Mouse (Mus musculus) heart, embryonic 12.5 days (tissue): ENCODE data around the gene Zcchc4. TPM values are rescaled to one million over a fixed set of nuclear protein-coding genes. Genes with fewer than 3 reads are reported as not detected.
"Not testable (repeated sequence)": the region's sequence is repeated elsewhere in the genome, so short reads cannot be mapped to it uniquely, and the experiment has no call there.

Experiments used
- ATAC-seq: fragments of 200-750 bp; cut with Nextera tagmentation; 2 replicates; pipeline ENCODE4 v1.8.0; 2017; ENCODE audit warnings: moderate TSS enrichment, moderate library complexity; ENCODE audit not compliant: insufficient number of reproducible peaks, low FRiP score
- H3K27ac ChIP-seq: fragments of 300-500 bp; sonication (generic); 2 replicates; pipeline ENCODE4 v1.5.1; 2016; ENCODE audit warnings: mild to moderate bottlenecking, moderate library complexity; ENCODE audit not compliant: poor library complexity, severe bottlenecking
- H3K27me3 ChIP-seq: fragments of 300-500 bp; sonication (generic); replicated peaks from 2 replicates; pipeline ENCODE4 v1.6.1; 2016; ENCODE audit warnings: mild to moderate bottlenecking, moderate library complexity
- H3K36me3 ChIP-seq: fragments of 300-500 bp; sonication (generic); 2 replicates; pipeline ENCODE4 v1.6.1; 2016; ENCODE audit warnings: mild to moderate bottlenecking, moderate library complexity
- H3K4me1 ChIP-seq: fragments of 300-500 bp; sonication (generic); replicated peaks from 2 replicates; pipeline ENCODE4 v1.6.1; 2016; ENCODE audit warnings: mild to moderate bottlenecking
- H3K4me2 ChIP-seq: fragments of 300-500 bp; sonication (generic); 2 replicates; pipeline ENCODE4 v1.6.1; 2016; ENCODE audit warnings: mild to moderate bottlenecking, moderate library complexity
- H3K4me3 ChIP-seq: fragments of 300-500 bp; sonication (generic); 2 replicates; pipeline ENCODE4 v1.5.1; 2016; ENCODE audit warnings: mild to moderate bottlenecking
- H3K9ac ChIP-seq: fragments of 300-500 bp; sonication (generic); 2 replicates; pipeline ENCODE4 v1.6.1; 2016; ENCODE audit warnings: mild to moderate bottlenecking, moderate library complexity
- H3K9me3 ChIP-seq: fragments of 300-500 bp; sonication (generic); replicated peaks from 2 replicates; pipeline ENCODE4 v1.6.1; 2016; ENCODE audit warnings: mild to moderate bottlenecking, moderate library complexity
- WGBS: fragments of 180-500 bp; shearing (Covaris S2); methylation state at CpG from one replicate; pipeline ENCODE4 v1.1.7; 2016; 5-methylcytosine and 5-hydroxymethylcytosine counted together
- polyA plus RNA-seq: library from polyadenylated mRNA; unstranded; fragments of >200 nt; fragmentation: Nextera tagmentation; extraction: Ambion mirVana; gene quantifications from 2 replicates; pipeline ENCODE4 v1.2.1, GENCODE M21; 2016

The Zcchc4 gene
- polyA plus RNA-seq, 1 experiment from 2014 or later: 10.6 TPM

DNA sequence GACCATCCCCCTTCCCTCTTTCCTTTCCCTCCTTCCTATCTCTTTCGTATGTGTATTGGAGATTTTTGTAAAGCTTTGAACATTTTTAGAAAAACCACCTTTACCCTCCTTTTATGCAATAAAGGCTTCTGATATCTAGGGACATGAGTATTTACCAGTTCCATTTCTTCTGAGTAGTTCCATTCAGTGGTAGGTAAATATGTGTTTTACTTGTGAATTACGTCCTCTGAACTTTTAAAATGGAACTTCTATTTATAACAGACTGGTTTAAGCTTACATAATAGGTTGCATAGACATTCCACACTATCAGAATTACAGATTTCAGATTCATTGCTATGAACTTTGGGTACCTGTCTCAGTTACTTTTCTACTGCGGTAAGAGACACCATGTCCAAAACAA is 19.9 kb upstream of the Zcchc4 start:
- no peak for ATAC-seq
- Histone ChIP-seq H3K36me3 (peaks cover 23% of the 10 kb centered on the region), H3K9ac (no peak overlapping the region), H3K27ac (no peak overlapping the region), H3K9me3 (no peaks in the 10 kb centered on the region), H3K4me1 (no peaks in the 10 kb centered on the region), H3K4me3 (no peak overlapping the region), H3K27me3 (no peaks in the 10 kb centered on the region), H3K4me2 (no peak overlapping the region)
- 89% methylated on average over 3 of the region's 3 CpGs for WGBS

DNA sequence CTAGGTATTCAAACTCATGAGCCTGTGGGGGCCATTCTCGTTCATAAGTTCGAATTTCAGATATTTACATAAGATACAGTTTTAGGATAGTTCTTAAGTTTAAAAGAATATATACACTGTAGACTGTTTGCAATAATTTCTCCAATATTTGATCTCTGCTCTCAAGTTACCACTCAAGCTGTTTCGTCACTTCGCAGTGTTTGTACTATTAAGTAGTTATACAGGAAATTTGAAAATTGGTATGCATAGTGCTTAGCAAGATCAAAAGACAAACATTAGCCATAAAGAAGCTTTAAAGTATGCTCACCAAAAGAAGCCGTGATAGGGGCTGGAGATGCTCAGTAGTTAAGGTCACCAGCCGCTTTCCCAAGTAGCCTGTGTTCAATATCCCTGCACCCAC is 19.2 kb upstream of the Zcchc4 start:
- no peak overlapping the region for H3K4me2 ChIP-seq
- no peak overlapping the region for H3K9ac ChIP-seq
- H3K4me1 ChIP-seq: no peaks in the 10 kb centered on the region
- H3K9me3 ChIP-seq: no peaks in the 10 kb centered on the region
- peaks cover 23% of the 10 kb centered on the region for H3K36me3 ChIP-seq
- H3K27ac ChIP-seq: no peak overlapping the region
- 92% methylated on average over 6 of the region's 6 CpGs for WGBS
- no peak for ATAC-seq
- no peaks in the 10 kb centered on the region for H3K27me3 ChIP-seq
- H3K4me3 ChIP-seq: no peak overlapping the region

GRCm38 (mm10) chr5:52762586-52762985 is 12.6 kb upstream of the Zcchc4 start:
- no peaks in the 10 kb centered on the region for H3K4me1 ChIP-seq
- WGBS: 73% methylated on average over 7 of the region's 7 CpGs
- no peaks in the 10 kb centered on the region for H3K9me3 ChIP-seq
- H3K27me3 ChIP-seq: no peaks in the 10 kb centered on the region
- H3K9ac ChIP-seq: no peak overlapping the region
- H3K4me2 ChIP-seq: no peak overlapping the region
- ATAC-seq: no peak
- no peak overlapping the region for H3K4me3 ChIP-seq
- H3K27ac ChIP-seq: no peak overlapping the region
- H3K36me3 ChIP-seq: peaks cover 34% of the 10 kb centered on the region

GRCm38 (mm10) chr5:52774267-52774666 is 942 bp upstream of the Zcchc4 start:
- peaks cover 11% of the 10 kb centered on the region for H3K36me3 ChIP-seq
- no peaks in the 10 kb centered on the region for H3K27me3 ChIP-seq
- H3K9ac ChIP-seq: no peak overlapping the region
- H3K4me2 ChIP-seq: no peak overlapping the region
- H3K9me3 ChIP-seq: no peaks in the 10 kb centered on the region
- no peaks in the 10 kb centered on the region; the same call in 1 of the 2 replicates for H3K4me1 ChIP-seq
- no peak overlapping the region for H3K27ac ChIP-seq
- ATAC-seq: no peak
- H3K4me3 ChIP-seq: no peak overlapping the region
- WGBS: 81% methylated on average over 5 of the region's 5 CpGs

DNA sequence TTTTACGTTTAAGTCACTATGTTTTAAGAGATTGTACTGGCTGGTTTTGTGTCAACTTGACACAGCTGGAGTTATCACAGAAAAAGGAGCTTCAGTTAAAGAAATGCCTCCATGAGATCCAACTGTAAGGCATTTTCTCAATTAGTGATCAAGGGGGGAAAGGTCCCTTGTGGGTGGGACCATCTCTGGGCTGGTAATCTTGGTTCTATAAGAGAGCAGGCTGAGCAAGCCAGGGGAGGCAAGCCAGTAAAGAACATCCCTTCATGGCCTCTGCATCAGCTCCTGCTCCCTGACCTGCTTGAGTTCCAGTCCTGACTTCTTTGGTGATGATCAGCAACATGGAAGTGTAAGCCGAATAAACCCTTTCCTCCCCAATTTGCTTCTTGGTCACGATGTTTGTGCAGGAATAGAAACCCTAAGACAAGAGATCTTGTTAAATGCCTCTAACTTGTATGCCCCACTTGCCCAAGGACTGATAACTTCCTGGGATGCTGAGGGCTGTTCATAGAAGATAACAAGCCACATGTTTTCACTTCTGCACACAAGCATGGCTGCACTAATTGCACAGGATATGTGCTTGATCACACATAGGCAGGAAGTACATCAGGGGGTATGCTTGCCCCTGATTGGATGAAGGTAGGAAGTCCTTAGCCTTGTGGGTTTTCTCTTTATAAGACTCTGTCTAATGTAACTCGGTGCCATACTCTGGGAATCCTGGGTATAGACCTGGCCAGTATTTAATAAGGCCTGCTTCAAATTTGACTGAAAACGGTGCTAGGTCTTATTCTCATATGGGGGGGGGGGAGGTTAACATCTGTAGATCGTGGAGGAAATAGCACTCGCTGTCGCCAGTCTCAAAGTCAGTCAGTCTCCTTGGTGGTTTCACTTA is 1.5 kb downstream of the Zcchc4 start:
- not testable (repeated sequence) for H3K4me1 ChIP-seq, H3K4me3 ChIP-seq, H3K9ac ChIP-seq, H3K9me3 ChIP-seq, H3K4me2 ChIP-seq, ATAC-seq, H3K27me3 ChIP-seq, H3K36me3 ChIP-seq, H3K27ac ChIP-seq
- WGBS: 82% methylated on average over 8 of the region's 8 CpGs

DNA sequence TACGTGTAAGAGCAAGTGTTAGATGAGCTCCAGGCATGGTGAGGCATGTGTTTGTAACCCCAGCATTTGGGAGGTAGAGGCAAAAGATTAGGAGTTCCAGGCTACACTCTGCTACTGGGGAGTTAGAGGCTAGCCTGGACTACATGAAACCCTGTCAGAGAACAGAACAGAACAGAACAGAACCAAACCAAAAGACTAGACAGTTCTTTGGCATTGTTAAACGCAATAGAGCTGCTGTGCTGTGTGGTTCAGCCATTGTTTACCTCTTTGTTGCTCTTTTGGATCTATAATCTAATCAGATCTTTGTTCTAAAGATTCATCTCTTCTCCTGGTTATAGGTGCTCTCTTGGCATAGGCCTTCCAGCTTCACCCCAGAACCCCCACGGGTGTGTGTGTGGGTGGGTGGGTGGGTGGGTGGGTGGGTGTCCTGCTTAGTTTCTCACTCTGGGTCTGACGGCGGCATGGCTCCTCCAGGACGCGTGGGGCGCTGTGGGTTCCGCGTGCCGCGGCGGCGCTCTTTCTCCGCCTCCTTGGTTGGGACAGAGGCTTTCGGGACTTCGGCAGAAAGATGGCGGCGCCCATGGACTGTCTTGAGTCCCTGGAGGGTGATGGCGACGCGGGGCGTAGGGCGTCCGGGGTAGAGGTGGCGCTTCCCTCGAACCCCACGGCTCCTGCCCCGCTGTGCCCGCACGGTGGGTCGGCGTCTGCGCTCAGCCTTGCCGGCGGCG is 7.5 kb downstream of the Zcchc4 start:
- H3K9ac ChIP-seq: peak overlapping the region; percentile 74
- peaks cover 14% of the 10 kb centered on the region for H3K36me3 ChIP-seq
- peak overlapping the region; percentile 76 for H3K27ac ChIP-seq
- 5% methylated on average over 37 of the region's 37 CpGs for WGBS
- H3K27me3 ChIP-seq: no peaks in the 10 kb centered on the region
- H3K9me3 ChIP-seq: no peaks in the 10 kb centered on the region
- H3K4me1 ChIP-seq: no peaks in the 10 kb centered on the region
- ATAC-seq: peak; percentile 95
- peak overlapping the region; percentile 70 for H3K4me2 ChIP-seq
- peak overlapping the region; percentile 78 for H3K4me3 ChIP-seq

- ATAC-seq: peak; percentile 56
- Histone ChIP-seq H3K36me3 (peaks cover 17% of the 10 kb centered on the region), H3K4me3 (peak overlapping the region; percentile 78), H3K4me1 (no peaks in the 10 kb centered on the region), H3K4me2 (peak overlapping the region; percentile 70), H3K27ac (peak overlapping the region; percentile 76), H3K27me3 (no peaks in the 10 kb centered on the region), H3K9me3 (no peaks in the 10 kb centered on the region), H3K9ac (peak overlapping the region; percentile 74)
- WGBS: under 1% methylated on average over 9 of the region's 9 CpGs
Observed at GRCm38 (mm10) chr5:52783251-52783620, 8.0 kb downstream of the Zcchc4 start.

DNA sequence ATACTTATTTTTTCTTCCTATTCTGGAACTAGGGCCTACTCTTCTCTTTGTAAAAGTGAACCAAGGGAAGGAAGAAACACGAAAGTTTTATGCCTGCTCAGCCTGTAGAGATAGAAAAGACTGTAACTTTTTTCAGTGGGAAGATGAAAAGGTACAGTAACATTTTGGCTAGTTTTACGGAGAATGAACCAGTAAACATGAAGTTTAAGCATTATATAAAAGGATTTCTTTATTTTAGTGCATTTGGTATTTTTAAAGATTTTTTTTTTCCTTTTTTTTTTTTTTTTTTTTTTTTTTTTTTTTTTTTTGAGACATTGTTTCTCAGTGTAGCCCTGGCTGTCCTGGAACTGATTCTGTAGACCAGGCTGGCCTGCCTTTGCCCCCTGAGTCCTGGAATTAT is 8.7 kb downstream of the Zcchc4 start:
- peaks cover 22% of the 10 kb centered on the region for H3K36me3 ChIP-seq
- no peak overlapping the region for H3K4me2 ChIP-seq
- 74% methylated on average over 2 of the region's 2 CpGs for WGBS
- H3K9me3 ChIP-seq: no peaks in the 10 kb centered on the region
- no peaks in the 10 kb centered on the region for H3K27me3 ChIP-seq
- H3K9ac ChIP-seq: no peak overlapping the region
- H3K27ac ChIP-seq: no peak overlapping the region
- H3K4me3 ChIP-seq: no peak overlapping the region
- ATAC-seq: no peak
- H3K4me1 ChIP-seq: no peaks in the 10 kb centered on the region

DNA sequence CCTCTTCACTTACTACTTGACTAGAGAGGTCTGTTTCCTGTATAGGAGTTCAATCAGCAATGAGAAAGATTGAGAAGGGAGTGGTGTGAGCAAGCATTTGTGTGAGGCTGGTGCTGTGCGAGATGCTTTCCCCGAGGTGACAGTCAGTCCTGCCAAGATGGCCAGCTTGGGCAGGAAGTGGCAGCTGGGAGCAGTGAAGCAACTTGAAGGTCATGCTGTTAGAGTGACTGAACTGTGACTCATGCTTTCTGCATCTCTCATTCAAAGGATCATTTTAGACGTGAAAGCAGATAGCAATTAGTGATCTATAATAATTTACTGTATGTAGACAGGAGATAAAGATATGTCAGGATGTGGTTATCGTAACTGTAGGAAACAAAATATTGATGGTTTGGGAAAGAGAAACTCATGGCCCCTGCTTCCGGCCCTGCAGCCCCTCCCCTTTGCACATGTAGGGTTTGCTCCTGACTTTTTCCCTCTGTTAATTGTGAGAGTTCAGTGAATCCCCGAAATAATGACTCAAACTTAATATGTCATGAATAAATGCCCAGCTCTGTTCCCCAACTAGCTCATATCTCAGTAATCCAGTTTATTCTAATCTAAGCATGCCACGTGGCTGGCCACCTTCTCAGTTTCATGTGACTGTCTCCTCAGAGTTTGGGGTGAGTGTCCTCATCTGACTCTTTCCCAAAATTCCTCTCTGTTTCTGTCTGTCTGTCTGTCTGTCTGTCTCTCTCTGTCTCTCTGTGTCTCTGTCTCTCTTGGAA is 11.5 kb downstream of the Zcchc4 start:
- ATAC-seq: no peak
- peaks cover 26% of the 10 kb centered on the region for H3K36me3 ChIP-seq

GRCm38 (mm10) chr5:52793230-52793629 is 18.0 kb downstream of the Zcchc4 start:
- Histone ChIP-seq H3K36me3 (peaks cover 40% of the 10 kb centered on the region), H3K9me3 (no peaks in the 10 kb centered on the region), H3K27ac (no peak overlapping the region), H3K27me3 (no peaks in the 10 kb centered on the region), H3K9ac (no peak overlapping the region), H3K4me3 (no peak overlapping the region), H3K4me2 (no peak overlapping the region), H3K4me1 (no peaks in the 10 kb centered on the region)
- ATAC-seq: no peak
- 91% methylated on average over 9 of the region's 9 CpGs for WGBS

More for the DNA sequence above, 11.5 kb downstream of the Zcchc4 start:
- 70% methylated on average over 7 of the region's 7 CpGs for WGBS
- no peaks in the 10 kb centered on the region for H3K9me3 ChIP-seq
- no peak overlapping the region for H3K4me3 ChIP-seq
- H3K9ac ChIP-seq: no peak overlapping the region
- H3K4me2 ChIP-seq: no peak overlapping the region
- H3K27ac ChIP-seq: no peak overlapping the region
- H3K27me3 ChIP-seq: no peaks in the 10 kb centered on the region
- H3K4me1 ChIP-seq: no peaks in the 10 kb centered on the region

DNA sequence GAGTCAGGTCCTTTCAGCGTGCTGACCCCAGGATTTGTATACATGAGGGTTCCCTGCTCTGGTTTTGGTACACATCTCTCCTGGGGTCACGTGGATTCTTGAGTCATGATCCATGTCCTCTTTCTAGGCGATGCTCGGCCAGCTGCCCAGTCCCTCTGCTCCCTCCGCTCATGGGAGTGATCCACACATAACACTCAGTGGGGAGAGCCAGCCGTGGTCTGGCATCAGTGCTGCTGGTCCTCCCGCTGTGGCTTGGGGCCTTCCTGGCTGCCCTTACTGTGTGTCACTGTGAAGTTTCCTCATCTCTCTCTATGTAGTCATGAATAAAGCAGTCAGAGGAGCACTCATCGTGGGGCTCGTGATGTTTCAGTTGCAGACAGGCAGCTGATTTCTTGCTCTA is 18.9 kb downstream of the Zcchc4 start:
- WGBS: 88% methylated on average over 9 of the region's 9 CpGs
- H3K27ac ChIP-seq: no peak overlapping the region
- ATAC-seq: no peak
- H3K4me1 ChIP-seq: no peaks in the 10 kb centered on the region
- H3K9ac ChIP-seq: no peak overlapping the region
- no peak overlapping the region for H3K4me3 ChIP-seq
- H3K36me3 ChIP-seq: peaks cover 39% of the 10 kb centered on the region
- H3K27me3 ChIP-seq: no peaks in the 10 kb centered on the region
- no peak overlapping the region for H3K4me2 ChIP-seq
- H3K9me3 ChIP-seq: no peaks in the 10 kb centered on the region
